Mouse (Mus musculus): Measurements from ENCODE around the gene Utp11. TPM values are rescaled to one million over a fixed set of nuclear protein-coding genes. Genes with fewer than 3 reads are reported as not detected.

The Utp11 gene
- total RNA-seq, 2 experiments from 2014 or later: 11.6 to 12.0 TPM

GRCm38 (mm10) chr4:124705661-124706269 is 12.4 kb upstream of the Utp11 start:
- no peak for DNase-seq
- intact Hi-C loops (cut with DNase I): no loop called here

- peak; percentile 49 to 55 for DNase-seq
- intact Hi-C loops (cut with DNase I): no loop called here
These were observed 11.5 kb upstream of the Utp11 start for GRCm38 (mm10) chr4:124704797-124705474.

GRCm38 (mm10) chr4:124703881-124704796 is 10.7 kb upstream of the Utp11 start:
- intact Hi-C loops (cut with DNase I): no loop called here
- peak; percentile 12 to 20 for DNase-seq

GRCm38 (mm10) chr4:124703406-124703805 is 10.0 kb upstream of the Utp11 start:
- intact Hi-C loops (cut with DNase I): no loop called here

GRCm38 (mm10) chr4:124701916-124702315 is 8.5 kb upstream of the Utp11 start:
- DNase-seq: peak; percentile 33 to 43
- intact Hi-C loops (cut with DNase I): no loop called here

More at GRCm38 (mm10) chr4:124703406-124703805, 10.0 kb upstream of the Utp11 start:
- peak; percentile 30 to 45 for DNase-seq

- intact Hi-C loops (cut with DNase I): no loop called here
- DNase-seq: peak; percentile 53 to 56
These were observed 7.8 kb upstream of the Utp11 start for GRCm38 (mm10) chr4:124701052-124701845.

- DNase-seq: peak; percentile 69 to 77
- intact Hi-C loops (cut with DNase I): no loop called here
These were observed 7.0 kb upstream of the Utp11 start, which contains the start of gene Fhl3 for GRCm38 (mm10) chr4:124700248-124700971. TSS of gene Fhl3 (plus strand) at chr4:124700701.

GRCm38 (mm10) chr4:124699791-124700190 is 6.4 kb upstream of the Utp11 start:
- no peak for DNase-seq
- intact Hi-C loops (cut with DNase I): loop anchor here (10.0 kb wide), 1 partner anchor 985 kb away; the partner anchor contains the start of gene Ndufs5

GRCm38 (mm10) chr4:124695786-124696516 is 2.6 kb upstream of the Utp11 start:
- DNase-seq: no peak
- intact Hi-C loops (cut with DNase I): loop anchor here (10.0 kb wide), 1 partner anchor 981 kb away; the partner anchor contains the start of gene Ndufs5

- intact Hi-C loops (cut with DNase I): loop anchor here (10.0 kb wide), 1 partner anchor 980 kb away; the partner anchor contains the start of gene Ndufs5
- no peak for DNase-seq
These were observed 1.2 kb upstream of the Utp11 start for GRCm38 (mm10) chr4:124694572-124694971.

- intact Hi-C loops (cut with DNase I): loop anchor here (10.0 kb wide), 1 partner anchor 978 kb away; the partner anchor contains the start of gene Ndufs5
- DNase-seq: no peak
These were observed 961 bp downstream of the Utp11 start for GRCm38 (mm10) chr4:124692416-124692861.

GRCm38 (mm10) chr4:124691455-124691854 is 1.9 kb downstream of the Utp11 start:
- intact Hi-C loops (cut with DNase I): loop anchor here (10.0 kb wide), 1 partner anchor 977 kb away; the partner anchor contains the start of gene Ndufs5
- DNase-seq: no peak

GRCm38 (mm10) chr4:124685897-124686402 is 7.5 kb downstream of the Utp11 start:
- intact Hi-C loops (cut with DNase I): no loop called here
- DNase-seq: no peak

- DNase-seq: no peak
- intact Hi-C loops (cut with DNase I): no loop called here
These were observed 7.9 kb downstream of the Utp11 start for GRCm38 (mm10) chr4:124685453-124685852.

- intact Hi-C loops (cut with DNase I): no loop called here
- DNase-seq: no peak
These were observed 8.4 kb downstream of the Utp11 start for GRCm38 (mm10) chr4:124685004-124685403.

GRCm38 (mm10) chr4:124683474-124683873 is 9.9 kb downstream of the Utp11 start:
- intact Hi-C loops (cut with DNase I): loop anchor here (2.0 kb wide), 1 partner anchor 27 kb away; no protein-coding TSS in a partner anchor
- no peak for DNase-seq

- no peak for DNase-seq
- intact Hi-C loops (cut with DNase I): loop anchor here (2.0 kb wide), 1 partner anchor 29 kb away; no protein-coding TSS in a partner anchor
These were observed 11.1 kb downstream of the Utp11 start for GRCm38 (mm10) chr4:124682270-124682669.

GRCm38 (mm10) chr4:124675958-124676357 is 17.4 kb downstream of the Utp11 start:
- no peak for DNase-seq
- intact Hi-C loops (cut with DNase I): loop anchor here (2.0 to 5.0 kb wide), 3 partner anchors 447 to 734 kb away; no protein-coding TSS in a partner anchor

Data from heart, postnatal 14 days (tissue).